Mouse (Mus musculus) forebrain, embryonic 13.5 days (tissue): ENCODE results near the gene Mau2. TPM values are rescaled to one million over a fixed set of nuclear protein-coding genes. Genes with fewer than 3 reads are reported as not detected.

Experiments used
- ATAC-seq: fragments of 200-750 bp; cut with Nextera tagmentation; 2 replicates; pipeline ENCODE4 v1.8.0; 2017
- H3K27ac ChIP-seq: fragments of 300-500 bp; sonication (generic); 2 replicates; pipeline ENCODE4 v1.5.1; 2015; ENCODE audit warnings: inconsistent platforms, mild to moderate bottlenecking, moderate library complexity
- H3K27me3 ChIP-seq: fragments of 300-500 bp; sonication (generic); 2 replicates; pipeline ENCODE4 v1.6.1; 2015; ENCODE audit warnings: mild to moderate bottlenecking, inconsistent platforms
- H3K36me3 ChIP-seq: fragments of 300-500 bp; sonication (generic); 2 replicates; pipeline ENCODE4 v1.6.1; 2015; ENCODE audit warnings: mild to moderate bottlenecking, inconsistent platforms; ENCODE audit not compliant: poor library complexity, severe bottlenecking
- H3K4me1 ChIP-seq: fragments of 300-500 bp; sonication (generic); 2 replicates; pipeline ENCODE4 v1.6.1; 2015; ENCODE audit warnings: inconsistent platforms
- H3K4me2 ChIP-seq: fragments of 300-500 bp; sonication (generic); 2 replicates; pipeline ENCODE4 v1.6.1; 2015; ENCODE audit warnings: inconsistent platforms, mild to moderate bottlenecking, moderate library complexity
- H3K4me3 ChIP-seq: fragments of 300-500 bp; sonication (generic); 2 replicates; pipeline ENCODE4 v1.5.1; 2015; ENCODE audit warnings: mild to moderate bottlenecking, inconsistent platforms
- H3K9ac ChIP-seq: fragments of 300-500 bp; sonication (generic); 2 replicates; pipeline ENCODE4 v1.6.1; 2015; ENCODE audit warnings: mild to moderate bottlenecking, inconsistent platforms
- H3K9me3 ChIP-seq: fragments of 300-500 bp; sonication (generic); replicated peaks from 2 replicates; pipeline ENCODE4 v1.6.1; 2016; ENCODE audit warnings: inconsistent platforms
- WGBS: fragments of 180-500 bp; shearing (Covaris S2); methylation state at CpG from one replicate; pipeline ENCODE4 v1.1.7; 2015; 5-methylcytosine and 5-hydroxymethylcytosine counted together
- polyA plus RNA-seq: library from polyadenylated mRNA; unstranded; fragments of >200 nt; fragmentation: Nextera tagmentation; extraction: Ambion mirVana; gene quantifications from 2 replicates; pipeline ENCODE4 v1.2.1, GENCODE M21; 2015

Mau2 gene
- polyA plus RNA-seq = 73.0 and 78.5 TPM in 2 replicates

DNA sequence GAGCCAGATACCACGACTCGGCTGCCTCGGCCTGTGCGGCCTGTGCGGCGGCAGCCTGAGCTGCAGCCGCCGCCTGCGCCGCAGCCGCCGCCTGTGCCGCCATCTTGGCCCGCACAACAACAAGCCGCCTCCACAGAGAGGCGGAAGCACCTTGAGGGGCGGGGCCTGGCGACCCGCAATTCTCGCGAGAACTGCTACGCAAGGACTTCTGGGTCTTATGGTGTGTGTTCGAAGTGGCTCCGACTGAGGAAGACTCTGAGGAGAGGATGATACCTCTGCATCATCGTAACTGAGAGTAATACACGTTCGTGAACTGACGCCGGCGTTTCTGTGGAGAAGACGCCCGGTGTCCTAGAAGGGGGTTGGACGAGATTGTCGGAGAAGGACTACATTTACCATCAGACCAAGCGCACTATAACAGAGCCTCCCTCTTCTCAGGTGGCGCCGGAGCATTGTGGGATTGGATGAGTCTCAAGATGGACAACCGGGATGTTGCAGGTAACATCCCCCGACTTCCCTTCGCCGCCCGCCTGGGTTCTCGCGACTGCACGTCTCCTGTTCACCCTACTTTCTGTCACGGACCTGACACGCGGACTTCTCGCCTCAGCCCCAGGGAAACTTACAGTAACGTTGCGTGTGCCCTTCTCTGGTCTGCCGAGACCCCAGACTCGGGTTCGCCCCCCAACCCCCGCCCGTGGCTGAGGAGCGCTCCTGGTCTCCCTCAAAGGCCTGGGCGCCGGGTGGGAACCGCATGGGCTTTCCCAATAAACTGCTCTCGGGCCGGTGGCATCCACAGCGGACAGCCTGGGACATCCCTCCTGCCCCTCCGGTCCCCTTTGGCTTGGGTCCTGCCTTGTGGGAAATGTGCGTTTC, at the start of gene Mau2, which contains the start of gene Sugp1:
Gene Mau2, minus strand, starts transcription at position 152 of the 873 bp plus-strand sequence.
Gene Sugp1, plus strand, starts transcription at position 231 of the 873 bp plus-strand sequence.
- H3K36me3 ChIP-seq = 0 out of 2 replicates have a peak, but pooled peaks cover 6% of the 10 kb centered on the region
- H3K27me3 ChIP-seq = no peaks in the 10 kb centered on the region
- peaks cover 39% of the 10 kb centered on the region for H3K4me1 ChIP-seq
- H3K4me2 ChIP-seq = peak within 1 kb of the TSS; percentile 86
- peak within 1 kb of the TSS; percentile 80 for H3K27ac ChIP-seq
- no peaks in the 10 kb centered on the region for H3K9me3 ChIP-seq
- under 1% methylated on average over 65 of the region's 65 CpGs for WGBS
- peak; percentile 98 for ATAC-seq
- H3K9ac ChIP-seq = peak within 1 kb of the TSS; percentile 94
- peak within 1 kb of the TSS; percentile 90 for H3K4me3 ChIP-seq

DNA sequence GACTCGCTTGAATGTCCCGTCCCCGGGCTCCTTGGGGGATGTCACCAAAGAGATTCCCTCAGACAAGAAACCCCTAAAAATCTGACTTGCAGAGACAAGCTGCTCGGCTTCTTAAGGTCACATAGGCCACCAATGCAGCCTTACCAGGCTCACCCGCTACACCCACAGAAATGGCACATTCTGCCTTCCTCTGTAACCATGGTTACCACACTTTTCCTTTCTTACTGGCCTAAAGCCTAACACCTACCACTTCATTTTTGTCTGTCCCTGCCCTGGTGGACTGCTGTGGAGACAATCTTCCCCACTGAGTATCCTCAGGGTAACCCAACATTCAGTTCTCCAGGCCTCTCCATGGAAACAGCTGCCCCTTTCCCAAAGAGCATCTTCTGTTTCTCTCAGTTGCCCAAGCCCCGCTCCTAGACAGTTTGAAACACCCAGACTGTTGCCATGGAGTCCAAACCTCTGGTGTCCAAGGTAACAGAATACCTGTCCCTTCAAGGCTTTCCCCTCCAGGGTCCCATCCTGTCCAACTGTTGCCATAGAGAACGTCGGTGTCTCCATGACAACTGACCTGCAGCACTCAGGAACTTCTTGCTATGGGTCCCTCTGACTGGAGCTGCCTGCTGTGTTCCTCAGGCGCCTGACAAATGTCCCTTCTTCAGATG, 46.9 kb upstream of the Mau2 start:
- no peak overlapping the region for H3K9ac ChIP-seq
- WGBS = 57% methylated on average over 9 of the region's 9 CpGs
- no peak overlapping the region for H3K4me3 ChIP-seq
- H3K4me2 ChIP-seq = no peak overlapping the region
- H3K27me3 ChIP-seq = peaks cover 60% of the 10 kb centered on the region
- H3K4me1 ChIP-seq = peaks cover 24% of the 10 kb centered on the region
- no peaks in the 10 kb centered on the region for H3K9me3 ChIP-seq
- H3K36me3 ChIP-seq = peaks cover 15% of the 10 kb centered on the region
- no peak overlapping the region for H3K27ac ChIP-seq
- 0 out of 2 replicates have a peak, but pooled peaks have one; percentile 5 for ATAC-seq

DNA sequence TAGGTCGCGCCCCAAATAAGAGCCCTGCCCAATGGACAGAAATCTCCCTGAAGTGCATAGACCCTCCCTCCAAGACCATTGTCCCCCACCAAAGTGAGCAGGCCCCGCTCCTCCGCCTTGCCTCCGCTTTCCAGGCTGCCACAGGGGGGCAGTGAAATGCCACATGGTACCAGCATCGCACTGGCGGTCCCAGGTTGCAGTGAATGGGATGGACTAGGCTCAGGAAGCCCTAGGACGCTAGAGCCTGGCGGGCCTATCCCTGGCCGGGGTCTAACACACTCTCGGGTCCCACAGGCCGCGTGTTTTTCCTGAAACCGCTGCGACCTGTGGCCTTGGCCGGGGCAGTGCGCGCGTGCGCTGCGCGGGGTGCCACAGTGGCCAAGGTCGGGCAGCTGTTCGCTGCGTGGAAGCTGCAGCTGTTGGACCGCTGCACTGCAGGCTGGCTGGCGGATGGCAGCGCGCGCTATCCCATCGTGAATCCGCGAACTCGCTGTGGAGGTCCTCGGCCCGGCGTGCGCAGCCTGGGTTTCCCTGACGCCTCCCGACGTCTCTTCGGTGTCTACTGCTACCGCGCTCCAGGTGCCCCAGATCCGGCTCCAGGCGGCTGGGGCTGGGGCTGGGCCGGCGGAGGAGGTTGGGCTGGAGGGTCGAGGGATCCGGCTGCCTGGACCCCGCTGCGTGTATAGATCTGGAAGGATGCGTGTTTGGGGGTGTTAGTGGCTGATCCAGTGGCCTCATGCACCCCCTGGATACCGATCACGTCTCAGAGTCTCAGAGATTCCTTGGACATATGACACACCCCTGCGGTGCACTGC, 45.5 kb upstream of the Mau2 start:
- peak overlapping the region; percentile 77 for H3K4me2 ChIP-seq
- 3% methylated on average over 56 of the region's 56 CpGs for WGBS
- peak overlapping the region; percentile 39 for H3K4me3 ChIP-seq
- H3K9me3 ChIP-seq = no peaks in the 10 kb centered on the region
- H3K4me1 ChIP-seq = peaks cover 38% of the 10 kb centered on the region
- H3K27ac ChIP-seq = no peak overlapping the region
- H3K27me3 ChIP-seq = peaks cover 74% of the 10 kb centered on the region
- 0 out of 2 replicates have a peak, but pooled peaks cover 1% of the 10 kb centered on the region for H3K36me3 ChIP-seq
- peak; percentile 83 for ATAC-seq
- H3K9ac ChIP-seq = peak overlapping the region; percentile 61

DNA sequence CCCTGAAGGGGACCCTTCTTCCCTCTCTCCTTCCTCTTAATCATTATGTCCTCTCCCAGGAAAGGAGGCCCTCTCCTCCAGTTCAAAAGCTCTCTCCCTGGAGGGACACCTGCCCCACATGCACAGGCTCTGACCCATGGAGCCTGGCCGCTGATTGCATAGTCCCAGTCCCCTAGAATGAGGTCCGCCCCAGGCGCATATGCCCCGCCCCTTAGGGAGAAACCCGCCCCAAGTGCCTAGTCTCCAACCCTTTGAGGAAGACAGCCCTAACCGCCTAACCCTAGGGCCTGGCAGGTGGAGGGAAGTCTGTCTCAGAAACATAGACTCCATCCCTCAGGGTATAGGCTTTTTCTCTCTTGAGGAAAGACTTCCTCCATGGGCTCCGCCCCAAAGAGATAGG, 44.7 kb upstream of the Mau2 start:
- Histone ChIP-seq H3K4me2 (peak overlapping the region; percentile 77; the same call in 1 of the 2 replicates), H3K4me3 (no peak overlapping the region), H3K36me3 (no peaks in the 10 kb centered on the region), H3K27ac (no peak overlapping the region), H3K9me3 (no peaks in the 10 kb centered on the region), H3K4me1 (peaks cover 38% of the 10 kb centered on the region), H3K9ac (no peak overlapping the region), H3K27me3 (peaks cover 82% of the 10 kb centered on the region)
- WGBS = 2% methylated on average over 7 of the region's 7 CpGs
- ATAC-seq = no peak

DNA sequence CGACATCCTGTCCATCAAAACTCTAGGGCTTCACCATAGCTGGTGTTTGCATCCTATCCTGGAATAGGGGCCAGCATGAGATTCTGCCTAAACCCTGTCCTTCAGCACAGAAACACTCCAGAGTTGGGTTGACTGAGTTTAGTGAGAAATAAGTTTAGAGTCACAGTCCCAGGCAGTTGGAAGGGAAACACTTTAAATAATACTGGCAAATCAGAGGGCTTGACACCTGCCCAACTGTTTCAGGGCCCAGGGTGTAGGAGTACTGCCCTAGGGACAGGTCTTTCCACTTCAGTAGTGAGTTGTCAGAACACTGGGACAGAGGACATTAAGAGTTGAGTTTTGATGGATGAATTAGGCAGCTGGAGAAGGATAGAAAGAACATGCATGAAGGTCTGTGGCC, 43.6 kb upstream of the Mau2 start:
- Histone ChIP-seq H3K9ac (no peak overlapping the region), H3K4me1 (peaks cover 38% of the 10 kb centered on the region), H3K36me3 (no peaks in the 10 kb centered on the region), H3K4me2 (no peak overlapping the region), H3K27ac (no peak overlapping the region), H3K27me3 (peaks cover 91% of the 10 kb centered on the region), H3K9me3 (no peaks in the 10 kb centered on the region), H3K4me3 (no peak overlapping the region)
- 44% methylated on average over 1 of the region's 1 CpGs for WGBS
- ATAC-seq = no peak

DNA sequence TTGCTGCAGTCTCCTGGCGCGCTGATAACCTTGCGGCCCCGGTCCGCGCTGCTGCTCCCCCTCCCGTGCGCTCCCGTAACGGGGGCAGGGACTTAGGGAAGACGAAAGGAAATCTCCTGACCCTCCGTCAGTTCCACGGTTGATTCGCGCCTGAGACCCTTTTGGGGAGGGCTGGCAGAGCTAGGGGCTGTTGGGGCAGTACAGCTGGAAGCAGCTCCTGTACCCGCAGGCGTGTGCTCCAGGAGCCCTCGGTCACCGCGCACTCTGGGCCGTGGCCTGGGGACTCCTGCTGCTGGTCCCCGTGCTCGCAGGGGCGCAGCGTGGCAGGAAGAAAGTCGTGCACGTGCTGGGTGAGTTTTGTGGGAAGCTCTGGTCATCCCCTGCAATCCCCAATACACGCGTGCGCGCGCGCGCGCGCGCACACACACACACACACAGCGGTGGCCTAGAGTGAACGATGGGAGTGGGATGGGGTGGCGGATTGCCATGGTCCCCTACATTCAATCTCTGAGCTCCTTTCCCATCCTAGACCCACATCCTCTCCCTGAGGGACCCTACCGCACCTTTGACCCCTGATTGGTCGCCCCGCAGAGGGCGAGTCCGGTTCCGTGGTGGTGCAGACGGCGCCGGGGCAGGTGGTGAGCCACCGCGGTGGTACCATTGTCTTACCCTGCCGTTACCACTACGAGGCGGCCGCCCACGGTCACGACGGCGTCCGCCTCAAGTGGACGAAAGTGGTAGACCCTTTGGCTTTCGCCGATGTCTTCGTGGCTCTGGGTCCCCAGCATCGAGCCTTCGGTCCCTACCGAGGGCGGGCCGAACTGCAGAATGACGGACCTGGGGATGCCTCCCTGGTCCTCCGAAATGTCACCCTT, 41.9 kb upstream of the Mau2 start:
- Histone ChIP-seq H3K9ac (peak overlapping the region; percentile 48), H3K27ac (no peak overlapping the region), H3K9me3 (no peaks in the 10 kb centered on the region), H3K36me3 (no peaks in the 10 kb centered on the region), H3K4me1 (peaks cover 30% of the 10 kb centered on the region), H3K4me2 (peak overlapping the region; percentile 60), H3K4me3 (peak overlapping the region; percentile 37), H3K27me3 (peaks cover 81% of the 10 kb centered on the region)
- ATAC-seq = no peak
- WGBS = 1% methylated on average over 70 of the region's 71 CpGs

DNA sequence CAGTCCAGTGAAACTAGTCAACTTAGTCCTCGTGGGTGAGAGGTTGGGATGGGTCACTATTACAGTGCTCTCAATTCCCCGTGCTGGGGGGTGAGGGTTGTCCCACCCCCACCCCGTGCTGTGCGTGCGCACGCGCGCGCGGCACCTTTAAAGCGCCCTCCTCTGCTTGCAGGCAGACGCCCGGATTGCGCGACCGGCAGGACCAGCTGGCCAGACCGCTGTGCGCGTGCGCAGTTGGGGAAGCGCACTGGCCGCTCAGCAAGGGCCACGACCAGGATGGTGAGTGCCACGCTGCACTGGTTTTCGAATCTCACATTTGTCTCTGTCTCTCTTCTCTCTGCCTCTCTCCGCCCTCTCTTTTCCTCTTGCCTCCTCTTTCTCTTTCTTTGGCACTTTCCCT, 40.8 kb upstream of the Mau2 start, which contains the start of gene Hapln4:
Gene Hapln4, plus strand, starts transcription at position 173 of the 400 bp plus-strand sequence.
- H3K27ac ChIP-seq = no peak within 1 kb of the TSS
- H3K9me3 ChIP-seq = no peaks in the 10 kb centered on the region
- peaks cover 25% of the 10 kb centered on the region for H3K4me1 ChIP-seq
- peaks cover 69% of the 10 kb centered on the region for H3K27me3 ChIP-seq
- H3K4me3 ChIP-seq = peak within 1 kb of the TSS; percentile 37
- no peak for ATAC-seq
- H3K36me3 ChIP-seq = no peaks in the 10 kb centered on the region
- peak within 1 kb of the TSS; percentile 60 for H3K4me2 ChIP-seq
- WGBS = under 1% methylated on average over 24 of the region's 26 CpGs
- H3K9ac ChIP-seq = peak within 1 kb of the TSS; percentile 48

DNA sequence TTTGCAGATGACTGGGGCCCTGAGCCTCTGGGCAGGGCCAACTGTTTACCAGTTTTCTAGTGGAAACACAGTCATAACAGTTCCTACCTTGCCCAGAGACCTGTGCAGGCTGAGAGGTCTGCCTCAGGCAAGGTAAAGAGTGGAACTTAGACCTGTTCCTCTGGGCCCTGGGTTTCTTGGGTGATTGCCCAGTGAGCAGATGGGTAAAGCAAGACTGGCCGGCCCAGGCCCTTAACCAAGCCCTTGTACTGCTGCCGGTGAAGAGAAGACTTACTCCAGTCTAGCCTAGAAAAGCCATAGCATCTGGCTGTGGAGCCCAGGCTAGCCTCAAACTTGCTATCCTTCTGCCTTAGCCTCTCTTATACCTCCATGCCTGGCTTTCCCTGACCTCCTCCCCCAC, 39.4 kb upstream of the Mau2 start:
- Histone ChIP-seq H3K4me3 (no peak overlapping the region), H3K27me3 (peaks cover 56% of the 10 kb centered on the region), H3K9me3 (no peaks in the 10 kb centered on the region), H3K9ac (no peak overlapping the region), H3K4me1 (peaks cover 18% of the 10 kb centered on the region), H3K36me3 (peaks cover 7% of the 10 kb centered on the region; the same call in 1 of the 2 replicates), H3K27ac (no peak overlapping the region), H3K4me2 (no peak overlapping the region)
- 93% methylated on average over 2 of the region's 2 CpGs for WGBS
- no peak for ATAC-seq

DNA sequence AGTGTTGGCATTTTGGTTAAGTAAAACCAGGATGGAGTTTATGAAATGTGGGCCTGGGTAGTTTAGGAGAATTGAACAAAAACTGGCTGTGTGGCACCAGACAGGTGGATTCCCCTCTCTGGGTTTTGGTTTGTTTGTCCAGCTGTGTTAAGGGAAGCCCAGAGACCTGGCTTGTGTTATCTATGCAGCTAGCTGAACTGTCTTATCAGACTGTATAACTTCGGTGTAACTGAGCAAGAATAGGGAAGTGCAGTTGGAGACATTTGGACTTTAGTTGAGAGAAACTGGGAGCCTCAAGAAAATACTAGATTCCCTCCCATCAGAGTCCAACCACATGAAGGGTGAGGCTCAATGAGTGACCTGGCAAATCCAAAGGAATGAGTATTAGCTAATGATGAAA, 31.1 kb upstream of the Mau2 start:
- H3K4me1 ChIP-seq = no peaks in the 10 kb centered on the region
- 93% methylated on average over 1 of the region's 1 CpGs for WGBS
- peaks cover 44% of the 10 kb centered on the region for H3K36me3 ChIP-seq

DNA sequence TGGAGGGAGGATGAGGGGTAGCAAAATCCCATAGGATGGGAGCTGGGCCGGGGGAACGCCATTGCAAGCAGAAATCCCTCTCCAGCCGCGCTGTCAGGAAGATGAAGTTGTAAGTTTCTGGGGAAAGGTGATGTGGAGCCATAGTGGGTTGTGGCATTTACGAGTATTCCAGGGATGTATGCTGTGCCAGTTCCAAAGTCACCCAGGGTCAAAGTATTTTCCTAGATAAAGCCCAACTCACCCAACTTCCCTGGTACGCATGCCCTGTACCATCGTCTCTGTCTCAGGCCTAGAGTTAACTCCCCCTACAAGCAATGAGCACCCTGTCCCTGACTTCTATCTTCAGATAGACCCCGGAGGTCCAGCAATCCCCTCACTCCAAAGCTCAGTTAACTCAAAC, 30.6 kb upstream of the Mau2 start:
- Histone ChIP-seq H3K4me1 (no peaks in the 10 kb centered on the region), H3K4me3 (no peak overlapping the region), H3K27me3 (no peaks in the 10 kb centered on the region), H3K36me3 (peaks cover 49% of the 10 kb centered on the region), H3K9ac (no peak overlapping the region), H3K4me2 (peak overlapping the region; percentile 25; the same call in 1 of the 2 replicates), H3K9me3 (no peaks in the 10 kb centered on the region), H3K27ac (no peak overlapping the region)
- no peak for ATAC-seq
- 67% methylated on average over 8 of the region's 8 CpGs for WGBS

More for the DNA sequence above, 31.1 kb upstream of the Mau2 start:
- H3K27me3 ChIP-seq = no peaks in the 10 kb centered on the region
- H3K4me2 ChIP-seq = no peak overlapping the region
- no peaks in the 10 kb centered on the region for H3K9me3 ChIP-seq
- no peak for ATAC-seq
- H3K27ac ChIP-seq = no peak overlapping the region
- H3K4me3 ChIP-seq = no peak overlapping the region
- no peak overlapping the region for H3K9ac ChIP-seq
